Mouse (Mus musculus): ENCODE results near the gene Krt87.

Gene Krt87

DNA sequence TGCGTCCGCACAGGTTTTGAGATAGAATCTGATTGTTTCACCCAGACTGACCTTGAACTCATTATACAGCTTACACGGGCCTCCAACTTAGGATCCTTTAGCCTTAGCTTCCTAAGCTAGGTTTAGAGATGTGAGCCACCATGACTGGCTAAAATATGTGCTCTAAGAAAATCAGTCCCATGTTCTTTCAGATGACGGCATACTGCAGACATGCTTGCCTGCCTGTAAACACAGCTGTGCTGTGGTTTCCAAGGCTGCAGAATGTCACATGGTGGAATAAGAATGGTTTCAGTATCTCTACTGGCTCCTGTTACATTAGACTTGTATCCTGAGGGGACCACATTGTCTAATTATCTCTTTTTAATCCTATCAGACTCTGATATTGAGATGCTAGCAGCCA is 19.7 kb downstream of the Krt87 start:
- no peak for DNase-seq (ENCODE audit: low read depth, low spot score)

DNA sequence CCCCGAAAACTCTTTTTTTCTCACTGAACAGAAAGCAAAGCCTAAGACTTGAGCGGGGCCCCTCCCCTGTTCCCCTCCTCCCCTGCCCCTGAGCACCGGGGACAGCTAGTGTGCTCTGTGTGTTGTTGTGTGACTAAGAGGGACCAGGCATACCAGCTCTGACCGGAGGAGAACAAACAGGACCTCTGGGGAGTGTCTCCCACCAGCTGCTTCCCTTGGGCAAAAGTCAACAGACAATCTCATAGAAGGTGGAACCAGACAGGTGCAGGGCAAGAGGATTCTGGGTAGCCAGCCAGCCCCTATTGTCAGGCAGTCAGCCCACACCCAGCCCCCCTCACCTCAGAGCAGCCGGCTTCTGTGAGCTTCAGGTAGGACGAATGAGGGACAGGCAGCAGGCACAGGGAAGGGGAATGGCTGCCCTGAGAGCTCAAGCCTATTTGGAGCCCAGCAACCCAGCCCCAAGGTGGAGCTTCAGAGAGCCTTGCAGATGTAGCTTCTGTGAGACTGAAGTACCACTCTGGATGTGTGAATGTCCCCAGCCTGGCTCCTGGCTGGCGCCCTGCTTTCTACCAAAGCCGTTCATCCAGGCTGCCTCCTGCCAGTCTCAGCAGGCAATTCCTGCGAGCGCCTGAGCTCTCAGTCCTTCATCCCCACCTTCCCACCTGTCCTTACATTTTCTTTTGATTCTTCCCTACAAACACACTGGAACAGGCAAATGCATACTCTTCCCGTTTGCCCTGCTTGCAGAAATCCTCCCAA is 23.6 kb downstream of the Krt87 start:
- DNase-seq (ENCODE audit: low read depth, low spot score) = no peak

DNA sequence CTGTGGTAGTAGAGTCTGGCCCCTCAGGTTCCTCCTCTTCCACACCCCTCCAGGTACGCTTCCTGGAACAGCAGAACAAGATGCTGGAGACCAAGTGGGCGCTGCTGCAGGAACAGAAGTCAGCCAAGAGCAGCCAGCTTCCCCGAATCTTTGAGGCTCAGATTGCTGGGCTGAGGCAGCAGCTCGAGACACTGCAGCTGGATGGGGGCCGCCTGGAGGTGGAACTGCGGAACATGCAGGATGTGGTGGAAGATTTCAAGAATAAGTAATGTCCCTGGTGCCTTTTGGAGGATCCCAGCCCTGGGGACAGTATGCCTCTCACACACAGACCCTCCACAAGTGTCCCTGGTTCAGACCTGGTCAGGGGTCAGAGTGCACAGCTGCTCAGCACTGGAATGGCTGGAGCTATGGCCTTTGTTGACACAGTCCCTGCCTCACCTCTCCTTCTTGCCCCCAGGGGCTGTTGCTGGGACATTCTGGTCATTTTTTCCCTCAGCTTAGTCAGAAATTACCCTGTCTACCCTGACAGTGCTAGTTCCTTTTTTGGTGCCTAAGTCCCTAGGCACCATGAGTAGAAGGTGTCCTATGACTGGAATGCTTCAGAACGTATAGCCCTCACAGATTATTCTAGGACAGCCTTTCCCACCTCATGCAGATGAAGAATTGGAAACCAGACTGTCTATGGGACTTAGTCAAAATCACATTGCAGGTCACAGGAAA is 24.5 kb downstream of the Krt87 start:
- no peak for DNase-seq (ENCODE audit: low read depth, low spot score)

DNA sequence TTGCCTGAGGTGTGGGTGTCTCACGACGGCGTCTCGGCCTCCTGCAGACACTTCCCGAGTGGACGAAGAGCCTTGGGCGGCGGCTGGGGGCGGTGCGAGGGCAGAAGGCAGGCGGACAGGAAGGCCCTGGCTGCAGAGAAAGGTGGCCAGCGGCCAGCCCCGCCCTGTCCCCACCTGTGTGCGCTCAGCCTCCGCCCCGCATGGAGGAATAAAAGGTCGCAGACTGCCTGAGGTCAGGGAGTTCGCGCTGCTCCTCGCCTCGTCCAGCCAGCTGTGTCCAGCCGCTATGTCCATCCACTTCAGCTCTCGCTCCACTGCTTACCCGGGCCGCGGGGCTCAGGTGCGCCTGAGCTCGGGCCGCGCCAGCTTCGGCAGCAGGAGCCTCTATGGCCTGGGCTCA is 26.4 kb downstream of the Krt87 start:
- no peak for DNase-seq (ENCODE audit: low read depth, low spot score)

DNA sequence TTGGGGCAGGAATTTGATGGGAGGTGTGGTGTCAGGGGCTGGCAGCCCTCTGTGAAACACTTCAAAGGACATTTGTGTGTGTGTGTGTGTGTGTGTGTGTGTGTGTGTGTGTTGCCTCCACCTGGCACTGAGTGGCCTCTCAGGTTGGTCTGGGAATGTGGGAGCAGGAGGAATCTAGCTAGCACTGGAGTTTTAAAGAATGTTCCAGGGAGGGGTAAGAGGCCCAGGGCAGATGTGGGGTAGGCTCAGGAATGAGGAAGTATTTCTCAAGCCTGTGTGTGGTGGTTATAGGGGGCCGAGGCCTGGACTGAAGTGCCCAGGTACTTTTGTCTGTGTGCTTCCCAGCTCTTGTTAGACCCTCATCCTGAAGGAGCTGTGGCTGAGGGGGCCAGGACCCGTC is 27.8 kb downstream of the Krt87 start, which contains the start of gene Krt7:
Gene Krt7, plus strand, starts transcription at position 269 of the 400 bp plus-strand sequence.
- DNase-seq (ENCODE audit: low read depth, low spot score) = no peak

DNA sequence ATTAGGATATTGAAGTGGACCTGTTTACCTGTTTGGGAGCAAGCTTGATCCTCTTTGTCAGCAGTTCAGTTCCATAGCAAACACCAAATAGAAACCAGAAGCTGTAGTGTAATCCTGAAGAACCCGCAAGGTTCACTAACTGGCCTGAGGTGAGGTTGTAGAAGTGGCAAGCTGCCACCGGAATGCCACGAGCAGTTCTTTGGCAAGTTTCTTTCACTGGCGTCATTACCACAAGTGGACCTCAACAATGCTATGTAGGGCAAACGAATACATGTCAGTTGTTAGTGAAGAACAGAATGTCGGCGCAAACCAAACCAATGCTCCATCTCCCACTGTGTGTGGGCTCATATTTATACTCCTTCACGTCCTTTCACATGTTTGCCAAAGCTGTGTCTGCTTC is 40.3 kb downstream of the Krt87 start:
- no peak for DNase-seq (ENCODE audit: low read depth, low spot score)

DNA sequence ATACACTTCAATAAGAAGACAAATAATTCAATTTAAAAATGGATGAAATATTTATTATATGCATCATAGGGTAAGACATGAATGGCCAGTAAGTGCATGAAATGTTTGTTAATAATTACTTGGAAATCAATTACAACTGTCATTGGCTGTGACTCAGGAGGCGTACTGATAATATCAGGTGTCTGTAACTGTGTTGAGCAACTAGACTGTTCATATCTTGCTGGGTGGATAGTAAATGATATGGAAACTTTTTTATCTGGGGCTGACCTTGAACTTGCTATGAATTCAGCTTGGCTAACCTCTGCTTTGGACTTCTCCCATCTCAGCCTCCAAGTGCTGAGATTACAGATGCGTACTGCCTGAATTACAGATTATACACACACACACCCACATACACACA is 40.9 kb downstream of the Krt87 start:
- no peak for DNase-seq (ENCODE audit: low read depth, low spot score)

DNA sequence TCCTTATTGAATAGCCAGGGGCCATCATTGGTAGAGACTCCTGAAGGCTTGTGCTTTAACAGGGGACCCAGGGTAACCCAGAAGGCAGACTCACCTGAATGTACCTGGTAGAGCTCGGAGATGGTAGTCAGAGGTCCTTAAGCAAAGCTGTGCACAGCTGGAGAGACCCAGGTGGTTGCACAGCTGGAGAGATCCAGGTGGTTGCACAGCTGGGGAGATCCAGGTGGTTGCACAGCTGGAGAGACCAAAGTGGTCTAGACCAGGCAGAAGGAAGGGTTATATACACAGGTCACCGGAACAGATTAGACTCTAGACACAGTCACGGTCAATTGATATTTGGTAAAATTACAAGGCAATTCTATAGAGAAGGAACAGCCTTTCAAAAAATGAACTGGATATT is 41.7 kb downstream of the Krt87 start:
- no peak for DNase-seq (ENCODE audit: low read depth, low spot score)

DNA sequence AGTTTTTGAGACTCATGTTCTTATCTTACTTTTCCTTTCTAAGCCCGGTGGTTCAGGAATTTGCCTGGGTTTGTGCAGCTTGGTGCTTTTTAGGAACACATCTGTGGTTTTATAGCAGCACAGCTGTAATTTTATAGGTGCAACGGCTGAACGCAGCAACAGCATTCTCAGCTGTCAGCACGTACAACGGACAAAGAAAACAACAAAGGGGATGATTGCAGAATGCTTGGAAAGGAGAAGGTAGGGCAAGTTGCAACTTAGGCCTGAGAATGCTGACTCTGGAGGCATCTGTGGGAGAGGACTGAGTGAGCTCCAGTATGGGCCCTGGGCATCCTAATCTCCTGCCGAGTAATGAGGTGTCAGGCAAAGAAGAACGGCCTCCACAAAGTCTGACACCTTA is 42.1 kb downstream of the Krt87 start:
- no peak for DNase-seq (ENCODE audit: low read depth, low spot score)

DNA sequence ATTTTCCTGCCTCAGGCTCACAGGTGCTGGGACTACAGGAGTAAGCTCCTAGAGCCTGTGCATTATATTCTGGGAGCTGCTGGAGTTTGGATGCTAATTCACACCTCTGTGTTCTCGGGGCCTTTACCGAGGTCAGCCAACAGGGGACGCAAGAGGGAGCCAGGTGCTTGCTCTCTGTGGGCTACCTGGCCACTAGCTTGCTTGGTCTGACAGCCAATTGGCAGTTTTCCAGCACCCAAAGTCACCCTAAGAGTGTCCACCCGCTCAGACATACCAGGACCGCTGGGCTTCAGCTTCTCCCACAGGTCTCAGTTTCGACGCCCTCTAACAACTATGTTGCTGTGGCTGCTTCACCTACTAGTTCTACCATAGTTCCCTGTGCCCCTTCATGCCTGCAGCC is 43.7 kb downstream of the Krt87 start:
- no peak for DNase-seq (ENCODE audit: low read depth, low spot score)

DNA sequence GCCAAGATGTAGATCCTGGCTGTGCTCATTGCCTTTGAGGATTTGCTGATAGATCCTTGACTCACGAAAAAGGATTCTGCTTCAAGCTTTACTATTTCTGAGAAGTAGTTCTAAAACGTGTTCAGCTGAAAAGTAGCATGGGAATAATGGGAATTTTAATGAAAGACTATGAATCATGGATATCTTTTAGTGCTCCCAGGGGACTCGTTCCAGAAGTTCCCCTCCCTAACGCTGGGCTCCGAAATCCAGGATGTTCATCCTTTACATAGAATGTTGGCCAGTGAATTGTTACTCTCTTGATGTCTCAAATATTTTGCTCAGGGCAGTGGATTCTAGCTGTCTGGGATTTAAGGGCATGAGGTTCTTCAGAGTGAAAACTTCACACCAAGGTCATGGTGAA is 46.4 kb downstream of the Krt87 start:
- no peak for DNase-seq (ENCODE audit: low read depth, low spot score)

DNA sequence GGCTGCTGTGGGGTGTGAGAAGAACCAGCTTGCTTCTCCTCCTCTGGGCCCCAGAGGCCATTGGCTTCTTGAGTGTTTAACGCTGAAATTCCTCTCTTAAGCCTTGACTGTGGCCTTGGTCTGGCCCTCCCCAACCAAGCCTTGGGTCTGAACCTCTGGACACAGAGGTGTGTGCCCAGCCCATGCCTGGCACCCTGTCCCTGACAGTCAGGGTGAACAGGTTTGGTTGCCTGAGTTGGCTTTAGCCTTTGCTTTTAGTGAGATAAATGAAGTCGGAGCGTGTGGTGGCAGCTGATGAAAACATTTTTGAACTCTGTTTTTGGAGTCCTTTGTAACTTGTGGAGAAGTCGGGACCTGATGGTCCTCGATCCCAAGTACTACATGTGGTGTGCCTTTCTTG is 48.4 kb downstream of the Krt87 start:
- no peak for DNase-seq (ENCODE audit: low read depth, low spot score)

DNA sequence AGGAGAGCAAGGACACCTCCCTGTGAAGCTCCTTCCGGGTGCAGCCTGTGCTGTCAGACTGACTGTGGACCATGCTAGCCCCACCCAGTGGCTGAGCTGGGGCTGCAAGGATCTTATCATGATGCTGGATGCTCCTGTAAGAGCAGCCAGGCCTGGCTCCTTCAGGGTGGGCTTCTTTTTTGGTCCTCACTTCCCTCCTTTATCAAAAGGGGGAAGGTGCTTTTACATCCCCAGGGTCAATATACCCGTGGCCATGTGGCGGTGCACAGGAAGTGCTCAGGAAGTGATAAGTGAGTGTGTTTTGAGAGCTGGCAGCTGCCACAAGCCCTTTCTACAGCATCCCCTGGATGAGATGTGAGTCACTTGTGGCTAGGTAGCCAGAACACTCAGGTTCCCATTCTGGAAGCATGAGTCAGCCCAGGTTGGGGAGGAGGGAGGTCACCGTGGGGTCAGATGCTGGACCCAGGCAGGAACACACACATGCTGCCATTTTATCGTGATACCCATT is 50.5 kb downstream of the Krt87 start:
- DNase-seq (ENCODE audit: low read depth, low spot score) = no peak

DNA sequence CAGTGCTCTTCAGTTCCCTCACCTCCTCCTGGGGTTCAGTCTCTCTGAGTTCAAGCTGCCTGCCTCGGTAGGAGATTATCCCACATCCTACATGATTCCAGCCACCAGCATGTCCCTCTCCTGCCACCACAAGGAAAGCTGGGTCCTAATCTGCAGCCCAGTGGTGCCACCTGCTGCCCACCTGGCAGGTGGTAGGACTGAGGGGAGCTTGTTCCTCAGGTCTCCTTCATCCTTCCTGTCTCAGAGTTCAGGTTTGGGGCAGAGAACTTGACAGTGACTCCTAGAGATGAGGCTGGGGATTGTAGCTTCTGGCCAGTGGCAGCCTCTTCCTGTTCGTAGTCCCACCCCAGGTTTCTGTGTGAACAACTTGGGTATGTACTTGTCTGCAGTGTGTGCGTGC is 51.4 kb downstream of the Krt87 start:
- DNase-seq (ENCODE audit: low read depth, low spot score) = no peak

DNA sequence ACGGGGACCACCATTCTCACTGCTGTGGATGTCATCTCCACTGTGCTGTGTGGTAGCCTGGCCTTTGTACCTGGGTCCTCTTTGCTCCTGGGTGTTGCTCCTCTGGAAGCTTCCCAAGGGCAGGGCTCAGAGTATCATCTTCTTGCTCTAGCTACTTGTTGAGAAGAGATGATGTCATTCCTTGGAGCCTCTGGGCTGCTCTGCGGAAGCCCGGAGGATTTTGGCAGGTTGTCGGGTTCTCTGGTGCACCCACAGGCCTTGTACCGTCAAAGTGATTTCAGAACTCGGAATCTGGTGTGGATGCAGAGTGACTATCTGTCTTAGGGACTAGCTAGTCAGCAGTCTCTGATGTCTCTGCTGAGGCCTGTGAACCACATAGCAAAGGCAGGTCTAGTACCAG is 53.5 kb downstream of the Krt87 start:
- DNase-seq (ENCODE audit: low read depth, low spot score) = no peak

DNA sequence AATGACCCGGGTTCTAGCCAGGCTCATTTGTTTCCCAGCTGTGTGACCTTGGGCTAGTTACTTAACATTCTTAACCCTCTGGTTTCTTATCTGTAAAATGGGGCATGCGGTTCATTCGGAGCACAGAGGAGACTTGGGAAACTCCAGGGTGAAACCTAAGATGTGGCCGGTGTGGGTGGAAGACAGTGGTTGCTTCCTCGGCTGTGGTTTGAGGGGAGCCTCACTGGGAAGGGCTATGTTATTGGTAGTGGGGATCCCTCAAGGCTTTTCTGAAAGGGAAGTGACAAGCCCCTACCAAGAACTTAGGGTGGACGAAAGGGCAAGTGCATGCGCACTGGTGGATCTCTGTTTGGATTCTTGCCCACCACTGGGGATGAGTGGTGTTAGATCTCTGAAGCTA is 54.0 kb downstream of the Krt87 start:
- no peak for DNase-seq (ENCODE audit: low read depth, low spot score)

DNA sequence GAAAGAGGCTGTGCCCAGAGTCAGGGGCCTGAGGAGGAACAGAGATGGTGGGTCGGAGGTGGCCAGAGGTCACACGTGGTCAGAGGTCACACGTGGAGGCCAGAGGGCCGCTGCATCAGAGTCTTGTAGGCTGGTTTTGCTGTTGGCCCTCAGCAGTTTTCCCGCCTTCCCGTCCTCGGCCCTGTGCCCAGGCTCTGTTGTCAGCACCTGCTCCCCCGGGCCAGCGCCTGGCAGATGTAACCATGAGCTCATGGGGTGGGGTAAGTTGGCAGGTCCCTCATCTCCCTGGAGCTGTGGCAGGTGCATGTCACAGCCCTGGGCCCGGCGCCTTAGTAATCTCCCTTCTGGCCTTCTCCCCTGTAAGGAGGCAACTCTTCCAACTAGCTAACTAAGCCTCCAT is 55.8 kb downstream of the Krt87 start:
- DNase-seq (ENCODE audit: low read depth, low spot score) = no peak

DNA sequence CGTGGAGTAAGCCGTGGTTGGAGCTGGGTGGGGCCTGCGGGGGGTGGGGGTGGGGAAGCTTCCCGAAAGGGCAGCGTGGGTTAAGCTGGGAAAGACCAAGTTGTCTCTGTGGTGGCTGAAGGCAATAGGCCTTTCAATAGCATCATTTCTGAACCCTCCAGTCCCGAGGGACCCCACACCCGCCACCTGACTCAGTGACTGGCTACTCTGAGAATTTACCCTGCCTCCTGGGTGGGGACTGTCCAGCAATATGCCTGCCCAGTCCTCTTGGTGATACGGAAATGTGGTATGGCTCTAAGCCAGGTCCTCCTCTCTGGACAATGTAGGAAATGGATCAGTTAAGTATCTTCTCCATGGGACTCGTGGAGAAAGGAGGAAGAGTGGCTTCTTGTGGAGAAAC is 56.8 kb downstream of the Krt87 start:
- no peak for DNase-seq (ENCODE audit: low read depth, low spot score)

All from brain, embryonic 18.5 days (tissue).